11 mouse cellular contexts compared by ENCODE assay signal in the genomic region with DNA sequence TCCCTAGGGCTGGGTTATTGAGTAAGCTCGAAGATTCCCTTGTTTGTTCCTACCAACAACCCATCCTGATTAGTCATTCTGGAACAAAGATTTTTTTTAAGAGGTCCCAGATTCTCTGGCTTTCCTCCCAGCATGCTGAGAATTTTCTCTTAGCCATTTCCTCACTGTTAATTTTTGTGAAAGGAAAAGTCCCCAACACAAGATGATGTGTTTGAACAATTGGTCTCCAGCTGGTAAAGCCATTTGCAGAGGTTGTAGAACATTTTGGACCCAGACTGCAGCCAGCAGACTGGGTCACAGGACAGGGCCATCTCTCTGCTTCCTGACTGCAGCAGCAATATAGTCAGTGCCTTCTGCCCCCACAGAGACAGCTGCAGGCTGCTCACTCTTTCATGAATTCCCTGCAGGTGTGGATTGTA. TPM values are rescaled to one million over a fixed set of nuclear protein-coding genes. Genes with fewer than 3 reads are reported as not detected.
DNase-seq lines count a peak whose midpoint lies in the region; ATAC-seq lines count a peak whose summit lies in the region.
"Had no signal": no experiment of that assay in that cellular context is flagged by ENCODE, and none has a peak within 500 bp of the region (broad histone marks: within the 10 kb centered on the region; RNA-seq: fewer than 3 reads in every experiment).

No protein-coding gene starts in this region.

- no peak overlapping the region for H3K9ac ChIP-seq in heart, embryonic 16.5 days (ENCODE audit: low read length)
- no peak overlapping the region for H3K9ac ChIP-seq in forebrain, embryonic 11.5 days (ENCODE audit: low read length)
- H3K9ac ChIP-seq: forebrain, postnatal 0 days; hindbrain, embryonic 14.5 days had no signal

- H3K36me3 ChIP-seq in heart, embryonic 16.5 days (ENCODE audit: control insufficient read depth, insufficient read depth), result no peaks in the 10 kb centered on the region
- no peaks in the 10 kb centered on the region for H3K36me3 ChIP-seq in forebrain, embryonic 11.5 days (ENCODE audit: control insufficient read depth, insufficient read depth, low read length)

- peak; percentile 82 for DNase-seq in 3T3-L1 (ENCODE audit: low read depth, low spot score)
- DNase-seq in skeletal muscle tissue, adult 2 months (ENCODE audit: low read depth, low spot score), result peak; percentile 90
- DNase-seq in layer of hippocampus, adult 8-10 months (ENCODE audit: low spot score in 2 of 2), result no peak
- DNase-seq in cerebellum, adult 9-10 months, result no peak
- no peak for DNase-seq in forebrain, embryonic 11.5 days (ENCODE audit: low spot score)
- DNase-seq: forebrain, postnatal 0 days had no signal

- 46% methylated on average over 1 of the region's 1 CpGs for WGBS in heart, embryonic 16.5 days
- 86% methylated on average over 1 of the region's 1 CpGs for WGBS in forebrain, embryonic 11.5 days

- 0 out of 2 replicates have a peak, but pooled peaks have one; percentile 32 for ATAC-seq in heart, embryonic 16.5 days (replicated peaks; ENCODE audit: extremely low read depth, insufficient read depth, low FRiP score)
- no peak for ATAC-seq in forebrain, embryonic 11.5 days (replicated peaks; ENCODE audit: low FRiP score)
- ATAC-seq: forebrain, postnatal 0 days had no signal

- peaks cover 8% of the 10 kb centered on the region; the same call in 1 of the 2 replicates for H3K4me1 ChIP-seq in brown adipose tissue, adult 24 weeks (ENCODE audit: control insufficient read depth, insufficient read depth, insufficient read length, low read length)
- no peaks in the 10 kb centered on the region for H3K4me1 ChIP-seq in heart, embryonic 16.5 days (ENCODE audit: control insufficient read depth, insufficient read depth, low read length)
- H3K4me1 ChIP-seq in forebrain, embryonic 11.5 days (replicated peaks; ENCODE audit: control insufficient read depth, insufficient read depth, low read length), result no peaks in the 10 kb centered on the region

- H3K27me3 ChIP-seq in heart, embryonic 16.5 days (ENCODE audit: control insufficient read depth, insufficient read depth, low read length), result no peaks in the 10 kb centered on the region
- H3K27me3 ChIP-seq in forebrain, embryonic 11.5 days (ENCODE audit: control insufficient read depth, insufficient read depth, low read length), result no peaks in the 10 kb centered on the region

- H3K9me3 ChIP-seq in heart, embryonic 16.5 days (replicated peaks; ENCODE audit: control insufficient read depth, low read length), result no peaks in the 10 kb centered on the region; the same call in 1 of the 2 replicates
- peaks cover 2% of the 10 kb centered on the region; the same call in 1 of the 2 replicates for H3K9me3 ChIP-seq in forebrain, embryonic 11.5 days (ENCODE audit: control insufficient read depth, low read length)

- peak overlapping the region; percentile 96 for H3K27ac ChIP-seq in brown adipose tissue, adult 24 weeks (replicated peaks; ENCODE audit: low read depth, low read length)
- peak overlapping the region; percentile 64 for H3K27ac ChIP-seq in heart, embryonic 16.5 days (ENCODE audit: low read length)
- H3K27ac ChIP-seq in forebrain, embryonic 11.5 days (ENCODE audit: low read depth, low read length), result no peak overlapping the region
- H3K27ac ChIP-seq: hindbrain, embryonic 14.5 days; macrophage had no signal

- no peak overlapping the region for H3K4me3 ChIP-seq in brown adipose tissue, adult 24 weeks (ENCODE audit: insufficient read depth, low read depth, low read length)
- H3K4me3 ChIP-seq in heart, embryonic 16.5 days (ENCODE audit: low read length), result no peak overlapping the region
- no peak overlapping the region for H3K4me3 ChIP-seq in forebrain, embryonic 11.5 days (ENCODE audit: low read depth, low read length)

- no peak overlapping the region for H3K4me2 ChIP-seq in heart, embryonic 16.5 days (ENCODE audit: low read depth, low read length)
- H3K4me2 ChIP-seq in forebrain, embryonic 11.5 days (ENCODE audit: low read depth, low read length, severe bottlenecking), result no peak overlapping the region
- H3K4me2 ChIP-seq: hindbrain, embryonic 14.5 days had no signal

RNA-seq across cellular contexts. Expression of a gene that starts 28.3 kb away (rescaled TPM):
- 46.2 and 88.9 TPM in 2 replicates for polyA plus RNA-seq in brown adipose tissue, adult 24 weeks (2012; ENCODE audit: insufficient read depth, insufficient read length, missing spikeins)
- 50.2 and 69.7 TPM in 2 replicates for polyA plus RNA-seq in heart, embryonic 16.5 days (2015; fragmentation: Nextera tagmentation; extraction: Ambion mirVana)
- 10 to 100 TPM; 20.6 to 30.4 (median 25.0) TPM for total RNA-seq in layer of hippocampus, adult 8-10 months (2022)
- 23.7 and 26.2 TPM in 2 replicates for polyA plus RNA-seq in forebrain, embryonic 11.5 days (2014; fragmentation: Nextera tagmentation; extraction: Ambion mirVana)

RNA-seq across cellular contexts. Expression of a gene that starts 58.3 kb away (rescaled TPM):
- 0.46 TPM in 1 of 2 replicates, not detected in the other for polyA plus RNA-seq in brown adipose tissue, adult 24 weeks (2012; ENCODE audit: insufficient read depth, insufficient read length, missing spikeins)
- polyA plus RNA-seq in heart, embryonic 16.5 days (2015; fragmentation: Nextera tagmentation; extraction: Ambion mirVana), result not detected in 2 replicates
- not detected for total RNA-seq in layer of hippocampus, adult 8-10 months (2022)
- not detected in 2 replicates for polyA plus RNA-seq in forebrain, embryonic 11.5 days (2014; fragmentation: Nextera tagmentation; extraction: Ambion mirVana)
- total RNA-seq: forebrain, postnatal 0 days had no signal
- polyA plus RNA-seq: forebrain, postnatal 0 days; hindbrain, embryonic 14.5 days; limb, embryonic 11.5 days; macrophage had no signal

Comparison
In these comparisons a context has a peak if more than half of its experiments do, and no peak if none do; other contexts are left out.
1. DNase-seq: peak in 3T3-L1 (single experiment) and skeletal muscle tissue, adult 2 months (single experiment); none in layer of hippocampus, adult 8-10 months (0 of 2), cerebellum, adult 9-10 months (single experiment) and forebrain, embryonic 11.5 days (single experiment).